Mouse (Mus musculus): ENCODE results near the gene Fam71e2.

Gene Fam71e2

DNA sequence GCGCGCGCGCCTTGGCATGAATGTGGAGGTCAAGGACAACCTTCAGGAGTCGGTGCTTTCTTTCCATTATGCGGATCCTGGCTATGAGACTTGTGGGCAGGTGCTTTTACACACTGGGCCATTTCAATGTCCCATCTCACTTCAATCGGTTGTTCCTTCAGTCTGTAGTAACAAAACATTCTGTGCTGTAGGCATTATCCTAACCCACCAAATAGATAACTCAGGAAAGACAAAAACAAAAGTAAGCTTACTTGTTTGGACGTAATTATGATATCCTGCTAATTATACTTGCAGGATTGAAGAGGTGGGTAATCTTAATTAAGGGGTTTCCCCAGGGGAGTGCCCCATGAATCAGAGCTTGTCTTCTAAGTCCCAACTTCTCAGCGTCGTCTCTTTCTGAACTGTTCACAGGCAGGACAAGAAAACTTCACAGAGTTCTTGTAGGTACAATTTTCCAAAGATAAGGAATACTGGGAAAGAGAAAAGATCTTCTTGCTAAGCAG is 32.0 kb downstream of the Fam71e2 start:
- DNase-seq = no peak

DNA sequence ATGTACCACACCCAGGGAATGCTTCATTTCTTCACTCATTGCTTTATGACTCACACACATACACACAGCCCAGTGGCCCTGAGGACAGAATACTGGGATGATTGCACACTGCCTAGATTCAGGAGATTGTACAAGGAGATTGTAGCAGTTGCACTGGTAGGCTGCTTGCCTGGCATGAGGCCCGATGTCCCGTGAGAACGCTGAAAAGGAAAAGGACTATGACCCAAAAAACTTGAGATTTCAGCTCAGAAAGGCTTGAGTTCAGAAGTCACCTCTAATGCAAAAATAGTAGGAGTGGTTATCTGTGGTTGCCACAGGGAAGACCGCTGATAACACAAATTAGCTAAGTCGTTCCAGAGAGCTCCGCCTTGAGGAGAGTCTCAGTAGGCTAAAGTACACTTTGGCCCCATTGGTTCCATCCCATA is 38.1 kb downstream of the Fam71e2 start:
- DNase-seq = no peak

DNA sequence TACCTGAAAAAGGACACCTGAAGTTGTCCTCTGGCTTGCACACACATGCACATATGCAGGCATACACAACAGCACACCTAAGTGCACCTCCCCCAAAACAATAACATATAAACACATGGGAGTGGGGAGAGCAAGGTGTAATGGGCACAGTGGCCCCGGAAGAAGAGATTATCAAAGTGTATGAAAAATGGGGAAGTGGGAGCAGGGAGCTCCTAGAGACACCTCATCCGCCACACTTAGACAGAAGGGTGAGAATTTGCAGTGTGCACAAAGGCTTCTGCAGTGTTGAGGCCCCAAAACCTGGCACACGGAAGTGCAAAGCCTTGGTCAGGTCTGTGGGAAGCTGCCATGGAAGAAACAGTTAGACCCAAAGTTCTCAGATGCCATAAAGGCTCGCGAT is 40.0 kb downstream of the Fam71e2 start:
- no peak for DNase-seq

DNA sequence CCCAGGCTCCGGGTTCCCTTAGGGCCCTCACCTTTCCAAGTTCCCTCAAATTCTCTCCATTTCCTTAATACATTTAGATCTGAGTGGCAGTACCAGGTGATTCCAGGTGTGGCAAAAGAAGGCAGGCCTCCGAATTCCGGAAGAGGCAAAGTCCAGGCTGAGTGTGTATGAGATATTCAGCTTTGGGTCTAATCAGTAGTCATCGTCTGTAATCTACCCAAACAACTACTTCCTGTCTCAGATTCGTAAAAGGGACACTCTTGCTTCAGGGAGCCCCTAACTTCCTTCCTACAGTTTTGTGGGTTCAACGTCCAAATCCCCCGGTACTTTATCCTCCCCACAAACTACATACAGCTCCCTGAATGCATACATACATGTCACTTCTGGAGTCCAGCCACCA is 45.9 kb downstream of the Fam71e2 start, which contains the start of gene Tmem150b:
Gene Tmem150b, minus strand, starts transcription at position 81 of the 400 bp plus-strand sequence.
- no peak for DNase-seq

DNA sequence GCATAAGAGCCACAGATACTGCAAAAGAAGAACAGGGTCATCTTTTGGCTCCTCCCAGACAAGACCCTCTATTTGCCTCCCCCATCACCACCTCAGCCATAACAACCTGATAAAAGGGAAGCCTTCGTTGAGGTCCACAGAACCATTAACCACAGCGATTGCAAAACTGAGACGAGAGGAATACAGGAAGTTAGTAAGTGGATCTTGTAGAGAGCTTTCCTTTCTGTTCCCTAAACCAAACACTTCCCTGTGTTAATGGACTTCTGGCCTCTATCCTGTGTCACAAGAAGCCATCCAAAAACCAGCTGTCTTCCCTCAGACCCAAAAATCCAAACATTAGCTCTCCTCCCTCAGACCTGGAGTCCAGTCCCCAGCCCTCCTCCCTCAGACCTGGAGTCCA is 46.7 kb downstream of the Fam71e2 start:
- no peak for DNase-seq

DNA sequence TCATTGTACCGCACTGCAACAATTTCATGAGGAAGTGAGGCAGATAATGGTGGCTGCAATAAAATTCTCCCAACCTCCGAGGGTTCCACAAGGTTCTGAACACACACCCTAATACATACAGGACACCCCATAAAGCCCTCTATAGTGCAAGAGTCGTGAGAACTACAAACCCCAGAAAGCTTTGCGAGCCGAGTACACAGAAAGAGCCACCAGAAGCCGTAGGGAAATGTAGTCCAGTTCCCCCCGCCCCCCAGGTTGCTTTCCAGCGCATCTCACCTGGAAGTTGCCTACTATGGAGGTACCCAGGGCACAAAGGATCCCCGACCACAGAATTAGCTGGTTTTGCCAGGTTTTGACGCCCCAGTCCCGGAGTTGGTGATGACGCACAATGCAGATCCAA is 47.6 kb downstream of the Fam71e2 start:
- DNase-seq = peak; percentile 35

DNA sequence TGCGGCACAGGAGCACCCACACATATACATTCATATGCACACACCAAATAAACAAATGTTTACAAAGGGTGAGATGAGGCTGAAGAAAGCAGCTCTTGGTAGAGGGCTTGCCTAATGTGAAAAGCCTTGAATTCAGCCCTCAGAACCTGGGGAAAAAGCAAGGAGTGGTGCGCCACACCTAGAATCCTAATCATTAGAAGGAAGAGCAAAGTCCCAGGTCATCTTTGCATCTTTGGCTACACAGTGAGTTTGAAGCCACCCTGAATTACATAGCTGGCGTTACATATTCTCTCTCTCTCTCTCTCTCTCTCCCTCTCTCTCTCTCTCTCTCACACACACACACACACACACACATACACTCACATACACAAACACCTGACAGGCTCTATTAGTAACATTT is 51.8 kb downstream of the Fam71e2 start:
- DNase-seq = no peak

DNA sequence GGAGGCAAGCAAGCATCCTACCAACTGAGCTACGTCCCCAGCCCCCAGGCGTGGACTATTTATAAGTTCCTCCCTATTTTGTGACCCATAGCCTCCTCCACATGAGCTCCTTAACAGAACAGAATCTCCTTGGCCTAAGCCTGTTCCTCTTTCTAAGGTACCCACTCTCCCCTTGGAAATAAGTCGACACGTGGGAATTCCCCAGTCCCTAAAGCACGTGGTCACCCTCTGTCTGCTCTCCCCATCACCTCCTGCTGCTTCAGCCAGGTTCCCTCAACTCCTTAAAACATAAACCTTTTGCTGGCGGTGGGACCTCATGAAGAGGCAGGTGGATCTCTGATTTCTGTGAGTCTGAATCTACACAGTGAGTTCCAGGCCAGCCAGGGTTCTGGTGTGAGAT is 54.1 kb downstream of the Fam71e2 start:
- DNase-seq = no peak

DNA sequence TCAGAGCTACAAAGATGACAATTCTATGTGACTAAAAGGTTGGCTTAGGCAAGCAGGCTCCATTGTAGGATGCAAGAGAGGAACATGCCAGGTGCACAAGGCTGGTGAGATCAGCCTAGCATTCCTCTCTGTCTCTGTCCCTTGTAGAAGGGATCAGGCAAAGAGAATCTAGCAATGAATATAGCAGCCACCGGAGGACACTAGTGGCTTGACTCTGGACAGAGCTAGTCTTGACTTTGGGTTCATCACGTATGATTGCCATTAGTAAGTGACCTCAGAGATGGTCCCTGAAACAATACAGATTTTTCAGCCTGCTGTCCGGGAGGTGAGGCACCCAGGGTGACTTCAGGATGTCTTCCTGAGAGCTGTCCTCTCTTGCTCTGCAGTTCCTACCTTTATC is 58.5 kb downstream of the Fam71e2 start:
- DNase-seq = no peak

DNA sequence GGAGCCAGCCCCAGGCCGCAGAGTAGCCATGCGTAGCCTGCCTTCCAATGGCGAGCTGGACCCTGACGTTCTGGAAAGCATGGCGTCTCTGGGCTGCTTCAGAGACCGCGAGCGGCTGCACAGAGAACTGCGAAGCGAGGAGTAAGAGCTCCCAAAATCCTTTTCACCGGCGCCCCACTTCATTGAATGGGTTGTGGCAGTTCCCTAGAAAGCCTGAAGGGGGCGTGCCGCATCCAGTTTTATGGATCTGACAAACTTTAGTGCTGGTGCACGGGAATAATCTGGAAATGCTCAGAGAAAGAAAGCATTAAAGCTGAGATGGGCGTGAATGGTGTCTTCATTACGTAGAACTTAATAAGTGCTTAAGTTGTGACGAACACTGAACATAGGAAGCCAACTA is 66.0 kb downstream of the Fam71e2 start:
- DNase-seq = peak; percentile 60

Measured in retina, postnatal 1 day (tissue).